Mouse (Mus musculus) spleen, adult 2 months (tissue): Measurements from ENCODE around the gene Gm45799.

Experiments
- CTCF ChIP-seq: fragments of 200-500 bp; IDR thresholded peaks from 2 replicates; pipeline ENCODE4 v1.5.1; 2011; ENCODE audit warnings: mild to moderate bottlenecking, inconsistent platforms; ENCODE audit not compliant: insufficient read depth, insufficient read length, insufficient replicate concordance; ENCODE audit errors: extremely low read depth
- POLR2A ChIP-seq: fragments of 200-500 bp; IDR thresholded peaks from 2 replicates; pipeline ENCODE4 v1.6.1; 2011; ENCODE audit warnings: low read depth, low read length, inconsistent platforms

DNA sequence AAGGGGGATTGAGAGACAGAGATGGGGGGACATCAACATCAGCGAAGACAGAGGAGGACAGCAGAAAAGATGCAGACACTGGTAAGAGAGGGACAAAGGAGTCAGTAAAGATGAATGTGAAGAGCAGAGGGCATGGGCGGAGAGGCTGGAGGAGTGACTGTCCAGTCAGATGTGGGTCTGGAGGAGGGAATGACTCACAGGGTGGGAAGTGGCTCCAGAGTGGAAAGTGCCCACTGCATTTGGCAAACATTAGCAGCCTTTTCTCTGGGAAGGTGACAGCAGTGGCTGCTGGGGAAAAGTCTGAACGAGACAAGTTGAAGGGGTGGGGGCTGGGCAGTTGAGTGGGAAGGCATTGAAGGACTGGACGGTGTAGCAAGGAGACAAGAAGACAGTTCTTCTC, 19.3 kb upstream of the Gm45799 start:
- no peak for TF ChIP-seq CTCF
- no peak for TF ChIP-seq POLR2A
